Mouse (Mus musculus) megakaryocyte, embryonic 14.5 days (primary cell): ENCODE data around the gene Ccdc162. TPM values are rescaled to one million over a fixed set of nuclear protein-coding genes. Genes with fewer than 3 reads are reported as not detected.

Experiments
- H3K27me3 ChIP-seq: replicated peaks from 2 replicates; pipeline ENCODE3; 2012; ENCODE audit warnings: inconsistent platforms
- H3K36me3 ChIP-seq: replicated peaks from 2 replicates; pipeline ENCODE3; 2012; ENCODE audit warnings: low read length, inconsistent platforms, mixed read lengths
- H3K4me1 ChIP-seq: 2 replicates; pipeline ENCODE4 v1.6.1; 2012; ENCODE audit warnings: inconsistent platforms
- H3K4me3 ChIP-seq: replicated peaks from 2 replicates; pipeline ENCODE3; 2012; ENCODE audit warnings: moderate library complexity, mild to moderate bottlenecking, inconsistent platforms
- H3K9me3 ChIP-seq: 2 replicates; pipeline ENCODE4 v1.6.1; 2012; ENCODE audit warnings: inconsistent platforms
- FLI1 ChIP-seq: IDR thresholded peaks from 2 replicates; pipeline ENCODE4 v1.6.1; 2012; ENCODE audit warnings: low read length, inconsistent platforms, mixed read lengths
- GATA1 ChIP-seq: IDR thresholded peaks from 3 replicates; pipeline ENCODE4 v1.6.1; 2012; ENCODE audit warnings: mixed read lengths, low read length, inconsistent platforms, borderline replicate concordance
- polyA plus RNA-seq: library from polyadenylated mRNA; stranded (reverse); fragments of >175 nt; gene quantifications from 2 replicates; pipeline ENCODE4 v1.2.3, GENCODE M21; 2012; ENCODE audit warnings: low replicate concordance; ENCODE audit not compliant: insufficient read depth

The Ccdc162 gene
- polyA plus RNA-seq, 1 experiment = not detected

GRCm38 (mm10) chr10:41550711-41551110, 165.7 kb downstream of the Ccdc162 start:
- TF ChIP-seq FLI1 = no peak
- TF ChIP-seq GATA1 = no peak
- Histone ChIP-seq H3K9me3 (peaks cover 26% of the 10 kb centered on the region), H3K36me3 (no peaks in the 10 kb centered on the region), H3K4me3 (no peak overlapping the region), H3K27me3 (peaks cover 30% of the 10 kb centered on the region), H3K4me1 (0 out of 2 replicates have a peak, but pooled peaks cover 4% of the 10 kb centered on the region)

- Histone ChIP-seq H3K27me3 (peaks cover 8% of the 10 kb centered on the region), H3K4me1 (peaks cover 13% of the 10 kb centered on the region), H3K9me3 (peaks cover 26% of the 10 kb centered on the region), H3K4me3 (no peak overlapping the region), H3K36me3 (no peaks in the 10 kb centered on the region)
- TF ChIP-seq GATA1 = no peak
- no peak for TF ChIP-seq FLI1
These were observed 169.9 kb downstream of the Ccdc162 start for GRCm38 (mm10) chr10:41546396-41547165.

- Histone ChIP-seq H3K4me1 (peaks cover 13% of the 10 kb centered on the region), H3K9me3 (peaks cover 20% of the 10 kb centered on the region), H3K36me3 (no peaks in the 10 kb centered on the region), H3K4me3 (no peak overlapping the region), H3K27me3 (peaks cover 4% of the 10 kb centered on the region)
- TF ChIP-seq FLI1 (no peak), GATA1 (no peak)
These were observed 171.1 kb downstream of the Ccdc162 start for GRCm38 (mm10) chr10:41545224-41545755.

GRCm38 (mm10) chr10:41544481-41545190, 171.8 kb downstream of the Ccdc162 start:
- no peak for TF ChIP-seq GATA1
- TF ChIP-seq FLI1 = no peak
- peaks cover 4% of the 10 kb centered on the region for H3K27me3 ChIP-seq
- H3K4me1 ChIP-seq = peaks cover 13% of the 10 kb centered on the region
- peak overlapping the region; percentile 33 for H3K4me3 ChIP-seq
- peaks cover 15% of the 10 kb centered on the region for H3K9me3 ChIP-seq
- H3K36me3 ChIP-seq = no peaks in the 10 kb centered on the region

GRCm38 (mm10) chr10:41543844-41544243, 172.6 kb downstream of the Ccdc162 start:
- H3K4me1 ChIP-seq = peaks cover 13% of the 10 kb centered on the region
- H3K27me3 ChIP-seq = peaks cover 4% of the 10 kb centered on the region
- no peaks in the 10 kb centered on the region for H3K36me3 ChIP-seq
- peaks cover 7% of the 10 kb centered on the region for H3K9me3 ChIP-seq
- TF ChIP-seq FLI1 = no peak
- TF ChIP-seq GATA1 = no peak
- no peak overlapping the region for H3K4me3 ChIP-seq

GRCm38 (mm10) chr10:41543439-41543838, 173.0 kb downstream of the Ccdc162 start:
- H3K27me3 ChIP-seq = peaks cover 4% of the 10 kb centered on the region
- peaks cover 13% of the 10 kb centered on the region for H3K4me1 ChIP-seq
- TF ChIP-seq FLI1 = no peak
- TF ChIP-seq GATA1 = no peak
- peaks cover 3% of the 10 kb centered on the region for H3K9me3 ChIP-seq
- H3K36me3 ChIP-seq = no peaks in the 10 kb centered on the region
- H3K4me3 ChIP-seq = no peak overlapping the region

- H3K36me3 ChIP-seq = peaks cover 3% of the 10 kb centered on the region
- no peak for TF ChIP-seq FLI1
- no peak for TF ChIP-seq GATA1
- H3K9me3 ChIP-seq = no peaks in the 10 kb centered on the region; the same call in none of the 2 replicates
- H3K4me1 ChIP-seq = peaks cover 13% of the 10 kb centered on the region
- H3K4me3 ChIP-seq = no peak overlapping the region
- H3K27me3 ChIP-seq = peaks cover 4% of the 10 kb centered on the region
These were observed 174.4 kb downstream of the Ccdc162 start for GRCm38 (mm10) chr10:41542057-41542456.

- Histone ChIP-seq H3K4me3 (no peak overlapping the region), H3K27me3 (peaks cover 1% of the 10 kb centered on the region), H3K36me3 (peaks cover 29% of the 10 kb centered on the region), H3K4me1 (peaks cover 3% of the 10 kb centered on the region), H3K9me3 (no peaks in the 10 kb centered on the region; the same call in none of the 2 replicates)
- TF ChIP-seq GATA1 (no peak), FLI1 (no peak)
These were observed 177.4 kb downstream of the Ccdc162 start for GRCm38 (mm10) chr10:41538986-41539385.

GRCm38 (mm10) chr10:41537983-41538330, 178.5 kb downstream of the Ccdc162 start:
- H3K4me3 ChIP-seq = no peak overlapping the region
- H3K9me3 ChIP-seq = no peaks in the 10 kb centered on the region; the same call in none of the 2 replicates

More at GRCm38 (mm10) chr10:41537983-41538330, 178.5 kb downstream of the Ccdc162 start:
- no peak for TF ChIP-seq GATA1
- H3K36me3 ChIP-seq = peaks cover 39% of the 10 kb centered on the region
- peaks cover 7% of the 10 kb centered on the region for H3K4me1 ChIP-seq
- H3K27me3 ChIP-seq = peaks cover 1% of the 10 kb centered on the region
